Mouse (Mus musculus) macrophage (primary cell): ENCODE results near the gene Itpk1. TPM values are rescaled to one million over a fixed set of nuclear protein-coding genes. Genes with fewer than 3 reads are reported as not detected.

Experiments
- H3K27ac ChIP-seq: fragments of 350-480 bp; formaldehyde crosslinking; 2 replicates; pipeline ENCODE4 v1.9.0; 2021
- H3K36me3 ChIP-seq: fragments of 350-480 bp; formaldehyde crosslinking; 2 replicates; pipeline ENCODE4 v1.9.0; 2021; ENCODE audit errors: inconsistent target
- H3K4me3 ChIP-seq: fragments of 350-480 bp; formaldehyde crosslinking; 2 replicates; pipeline ENCODE4 v1.9.0; 2021; ENCODE audit errors: inconsistent target
- H3K79me2 ChIP-seq: fragments of 350-480 bp; formaldehyde crosslinking; 2 replicates; pipeline ENCODE4 v1.9.0; 2021; ENCODE audit errors: inconsistent target
- WGBS: methylation state at CpG from one replicate; pipeline ENCODE4 v1.1.7; 2026; ENCODE audit warnings: inconsistent platforms; ENCODE audit not compliant: missing documents; 5-methylcytosine and 5-hydroxymethylcytosine counted together
- polyA plus RNA-seq: library from polyadenylated mRNA; stranded (reverse); fragments of 250-400 nt; gene quantifications from 3 replicates; pipeline ENCODE4 v1.2.4, GENCODE M21; 2018; ENCODE audit warnings: inconsistent platforms

Itpk1 gene
- polyA plus RNA-seq, 1 experiment from 2014 or later, result 12.1 TPM

DNA sequence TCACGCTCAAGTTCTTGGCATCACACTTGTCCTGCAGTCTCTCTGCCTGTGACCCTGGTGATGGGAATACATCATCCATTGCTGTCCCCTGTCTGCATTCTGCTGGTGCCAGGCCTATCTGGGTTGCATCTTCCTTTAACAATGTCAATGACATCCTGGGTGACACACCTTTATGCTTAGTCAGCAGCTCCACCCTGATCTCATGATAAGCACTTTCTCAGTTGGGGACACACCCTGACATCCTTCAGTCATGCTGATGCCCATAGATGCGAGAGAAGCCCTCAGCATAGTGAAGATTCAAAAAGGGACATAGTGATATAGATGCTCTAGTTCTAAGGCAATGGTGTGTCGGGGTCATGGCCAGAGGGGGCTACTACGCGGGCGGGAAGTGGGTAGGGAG, 20.4 kb upstream of the Itpk1 start:
- H3K4me3 ChIP-seq, result no peak overlapping the region
- 96% methylated on average over 6 of the region's 6 CpGs for WGBS

DNA sequence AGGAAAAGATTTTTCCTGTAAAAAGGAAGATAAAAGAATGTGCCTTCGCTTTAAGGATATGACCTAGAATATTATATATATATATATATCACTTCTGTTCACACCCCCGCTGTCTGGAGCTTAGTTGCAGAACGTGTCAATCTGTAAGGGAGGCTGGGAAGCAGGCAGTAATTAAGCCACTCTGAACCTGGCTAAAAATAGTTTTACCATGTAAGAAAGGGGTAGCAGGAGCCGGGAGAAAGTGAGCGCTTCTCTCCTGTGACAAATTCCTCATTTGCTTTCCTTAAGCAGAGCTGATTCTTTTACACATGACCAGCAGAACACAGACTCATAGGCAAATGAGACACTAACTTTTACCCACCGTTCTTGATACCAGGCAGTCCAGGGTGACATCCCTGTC, 19.1 kb upstream of the Itpk1 start:
- WGBS, result 33% methylated on average over 4 of the region's 6 CpGs
- no peak overlapping the region for H3K27ac ChIP-seq
- no peak overlapping the region for H3K4me3 ChIP-seq
- H3K36me3 ChIP-seq, result no peaks in the 10 kb centered on the region
- H3K79me2 ChIP-seq, result no peaks in the 10 kb centered on the region

More for the DNA sequence above, 20.4 kb upstream of the Itpk1 start:
- no peaks in the 10 kb centered on the region for H3K36me3 ChIP-seq
- H3K27ac ChIP-seq, result no peak overlapping the region
- H3K79me2 ChIP-seq, result no peaks in the 10 kb centered on the region

DNA sequence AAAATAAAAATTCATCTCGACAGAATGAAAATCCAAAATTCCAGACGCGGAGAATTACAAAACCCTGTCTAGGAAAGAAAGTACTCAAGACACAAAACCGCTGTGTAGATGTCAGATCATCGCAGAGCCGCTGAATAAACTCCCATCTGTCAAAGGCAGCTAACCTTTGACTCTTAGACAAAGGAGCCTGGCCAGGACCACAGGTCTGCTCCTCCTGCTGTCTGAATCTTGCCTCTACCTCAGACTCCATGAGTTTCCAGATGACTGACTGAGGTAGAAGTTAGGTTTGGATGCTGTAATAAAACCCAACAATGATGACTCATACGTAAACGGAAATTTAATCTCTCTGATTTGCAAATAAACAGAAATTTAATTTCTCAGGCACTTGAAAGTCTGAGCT, 18.2 kb upstream of the Itpk1 start:
- H3K36me3 ChIP-seq, result no peaks in the 10 kb centered on the region
- WGBS, result 94% methylated on average over 8 of the region's 8 CpGs
- no peaks in the 10 kb centered on the region for H3K79me2 ChIP-seq
- no peak overlapping the region for H3K4me3 ChIP-seq
- H3K27ac ChIP-seq, result no peak overlapping the region

DNA sequence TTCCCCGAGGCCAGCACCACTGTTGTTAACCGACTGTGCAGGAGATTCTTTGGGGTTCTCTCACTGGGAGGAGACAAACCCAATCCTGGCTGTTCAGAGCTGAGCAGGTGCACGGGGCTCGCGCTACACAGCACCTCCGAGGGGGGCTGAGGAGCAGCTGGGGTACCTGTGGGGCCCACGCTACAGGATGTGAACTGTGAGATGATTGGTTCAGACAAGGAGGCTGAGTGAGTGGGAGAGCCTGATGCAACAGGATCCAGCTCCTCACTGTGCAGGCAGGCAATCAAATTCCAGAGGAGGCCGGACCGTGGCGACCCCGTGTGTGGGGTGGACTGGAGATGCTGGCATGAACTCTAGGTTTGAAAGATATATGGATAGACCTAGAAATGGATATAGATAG, 17.7 kb upstream of the Itpk1 start:
- Histone ChIP-seq H3K27ac (no peak overlapping the region), H3K36me3 (no peaks in the 10 kb centered on the region), H3K79me2 (no peaks in the 10 kb centered on the region), H3K4me3 (no peak overlapping the region)
- WGBS, result 90% methylated on average over 11 of the region's 11 CpGs

DNA sequence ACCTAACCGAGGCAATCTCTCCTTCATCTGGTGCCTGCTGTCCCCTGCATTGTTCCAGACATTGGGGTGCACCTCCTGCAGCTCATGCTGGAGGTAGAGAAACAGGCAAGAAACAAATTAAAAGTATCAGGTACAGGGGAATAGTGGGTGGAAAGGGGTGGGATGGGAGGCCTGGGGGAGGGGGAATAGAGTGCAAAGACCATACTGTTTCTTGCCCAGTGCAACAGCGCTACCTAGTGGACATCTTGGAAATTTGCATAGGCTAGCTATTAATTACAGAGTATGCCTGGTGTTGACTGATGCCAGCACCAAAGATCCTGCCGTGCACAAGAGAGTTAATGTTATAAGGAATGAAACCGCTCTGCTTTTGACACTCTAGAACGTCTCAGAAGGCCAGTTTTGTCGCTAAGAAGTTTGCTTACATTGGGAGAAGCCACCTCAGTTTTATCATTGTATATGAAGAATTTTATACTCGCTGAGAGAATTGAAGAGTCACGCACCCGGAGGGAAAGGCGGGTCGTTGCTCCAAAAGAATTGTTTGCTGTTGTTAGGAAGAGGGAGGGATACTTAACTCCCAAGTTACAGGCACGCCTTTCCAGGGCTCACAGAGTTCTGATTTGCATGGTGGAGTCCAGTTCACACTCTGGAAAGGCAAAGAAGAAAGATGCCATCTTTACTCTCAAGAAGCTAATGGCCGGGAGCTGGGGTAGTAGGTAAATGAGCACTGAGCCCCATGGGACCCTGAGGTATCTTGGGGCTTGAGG, 15.0 kb upstream of the Itpk1 start:
- WGBS, result 59% methylated on average over 13 of the region's 13 CpGs
- Histone ChIP-seq H3K36me3 (no peaks in the 10 kb centered on the region), H3K4me3 (no peak overlapping the region)

DNA sequence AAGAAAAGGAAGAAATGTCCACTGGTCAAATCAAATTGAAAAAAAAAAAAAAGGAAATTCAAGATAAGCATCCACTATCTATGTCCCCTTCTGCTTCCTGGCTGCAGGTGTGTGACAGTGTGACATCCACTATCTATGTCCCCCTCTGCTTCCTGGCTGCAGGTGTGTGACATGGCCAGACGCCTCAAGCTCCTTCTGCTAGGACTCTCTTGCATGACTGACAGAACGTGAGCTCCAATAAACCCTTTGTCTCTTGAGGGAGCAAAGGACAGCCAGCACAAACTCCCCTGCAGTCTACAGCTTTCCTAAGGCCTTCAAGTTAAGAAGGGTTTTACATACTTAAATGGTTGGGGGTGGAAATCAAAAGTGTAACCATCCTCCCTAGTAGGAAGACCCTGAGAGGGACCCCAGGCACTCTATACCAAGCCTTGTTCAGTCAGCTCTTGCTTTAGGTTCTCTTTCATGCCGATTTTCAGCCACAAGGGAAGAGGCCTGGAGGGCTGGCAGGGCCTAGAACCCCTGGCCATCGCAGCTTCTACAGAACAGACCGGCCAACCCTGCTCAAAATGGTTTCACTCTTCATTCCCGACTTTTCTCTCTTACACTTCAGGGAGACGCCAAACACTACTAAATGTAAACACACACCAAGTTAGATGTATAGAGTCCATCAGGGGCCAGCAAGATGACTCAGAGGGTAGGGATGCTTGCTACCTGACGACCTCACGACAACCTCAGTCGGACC, 10.1 kb upstream of the Itpk1 start:
- H3K36me3 ChIP-seq, result no peaks in the 10 kb centered on the region
- WGBS, result 95% methylated on average over 9 of the region's 10 CpGs
- H3K79me2 ChIP-seq, result no peaks in the 10 kb centered on the region
- no peak overlapping the region for H3K4me3 ChIP-seq
- no peak overlapping the region for H3K27ac ChIP-seq

More for the DNA sequence above, 15.0 kb upstream of the Itpk1 start:
- no peaks in the 10 kb centered on the region for H3K79me2 ChIP-seq
- no peak overlapping the region for H3K27ac ChIP-seq

DNA sequence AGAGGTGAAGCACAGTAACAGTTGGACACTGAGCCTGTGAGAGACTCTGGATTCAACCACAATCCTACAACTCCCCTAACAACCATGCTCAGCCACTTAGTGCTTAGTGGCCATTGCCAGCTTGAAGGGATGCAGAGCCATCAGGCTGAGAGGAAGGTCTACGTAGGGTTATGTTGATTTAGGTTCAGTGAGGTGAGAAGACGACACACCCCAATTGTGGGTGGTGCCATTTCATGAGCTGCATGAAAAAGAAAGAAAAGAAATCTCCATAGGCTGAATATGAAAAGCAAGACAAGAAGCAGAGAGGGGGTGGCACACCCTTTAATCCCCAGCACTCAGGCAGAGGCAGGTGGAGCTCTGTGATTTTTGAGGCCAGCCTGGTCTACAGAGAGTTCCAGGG, 9.4 kb upstream of the Itpk1 start:
- Histone ChIP-seq H3K36me3 (no peaks in the 10 kb centered on the region), H3K27ac (no peak overlapping the region), H3K79me2 (no peaks in the 10 kb centered on the region), H3K4me3 (no peak overlapping the region)
- 96% methylated on average over 2 of the region's 2 CpGs for WGBS

DNA sequence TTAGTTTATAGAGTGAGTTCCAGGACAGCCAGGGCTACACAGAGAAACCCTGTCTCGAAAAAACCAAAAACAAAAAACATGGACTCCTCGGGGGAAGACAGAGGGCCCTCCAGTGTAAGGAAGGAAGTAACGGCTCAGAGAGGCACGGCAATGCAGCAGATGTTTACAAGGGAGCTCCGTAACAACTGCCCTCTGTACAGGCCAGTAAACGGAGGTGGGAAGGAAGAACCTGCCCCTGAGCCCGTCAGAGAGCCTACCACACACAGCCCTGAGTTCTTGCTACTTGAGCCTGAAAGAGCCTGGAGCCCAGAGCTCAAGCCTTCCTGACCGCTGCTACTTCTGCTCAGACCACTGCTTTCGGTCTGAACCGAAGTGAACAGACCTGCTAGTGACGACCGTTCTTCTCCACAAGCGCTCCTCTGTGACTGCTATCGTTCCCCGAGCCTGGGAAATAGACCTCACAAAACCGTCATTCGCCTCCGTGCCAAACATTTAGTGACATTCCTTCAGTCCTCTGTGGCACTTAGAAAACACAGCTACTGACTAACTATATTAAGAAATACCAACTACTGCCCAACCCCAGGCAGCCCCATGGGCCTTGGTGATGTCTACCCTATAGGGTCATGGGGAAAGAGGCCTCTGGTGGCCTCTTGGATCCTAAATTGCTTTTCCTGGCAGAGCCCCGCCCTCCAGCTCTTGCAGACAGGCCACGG, 8.6 kb upstream of the Itpk1 start:
- Histone ChIP-seq H3K79me2 (no peaks in the 10 kb centered on the region), H3K27ac (no peak overlapping the region), H3K4me3 (no peak overlapping the region), H3K36me3 (no peaks in the 10 kb centered on the region)
- WGBS, result 41% methylated on average over 20 of the region's 20 CpGs

DNA sequence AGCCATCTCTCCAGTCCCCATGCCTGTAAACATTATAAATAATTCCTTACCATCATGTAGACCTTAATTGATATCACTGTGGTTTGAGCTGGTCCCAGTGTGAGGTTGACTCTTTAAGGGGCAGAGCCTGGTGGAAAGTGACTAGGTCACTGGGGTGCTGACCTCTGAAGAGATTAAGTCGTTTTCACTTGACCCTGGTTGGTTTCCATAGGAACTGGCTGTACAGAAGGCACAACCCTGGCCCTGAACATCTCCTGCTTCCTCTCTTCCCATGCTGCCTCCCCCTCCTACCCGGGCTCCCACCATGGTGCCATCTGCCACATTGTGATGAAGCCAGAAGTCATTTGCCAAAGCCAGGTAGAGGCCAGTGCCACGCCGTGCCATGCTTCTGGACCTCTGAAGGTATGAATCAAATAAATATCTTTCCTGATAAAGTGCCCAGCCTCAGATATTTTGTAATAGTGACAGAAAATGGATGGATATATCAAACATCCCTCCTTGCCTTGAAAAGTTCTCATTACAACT, 6.2 kb upstream of the Itpk1 start:
- Histone ChIP-seq H3K36me3 (no peaks in the 10 kb centered on the region), H3K4me3 (no peak overlapping the region), H3K79me2 (no peaks in the 10 kb centered on the region), H3K27ac (no peak overlapping the region)
- 81% methylated on average over 4 of the region's 4 CpGs for WGBS

DNA sequence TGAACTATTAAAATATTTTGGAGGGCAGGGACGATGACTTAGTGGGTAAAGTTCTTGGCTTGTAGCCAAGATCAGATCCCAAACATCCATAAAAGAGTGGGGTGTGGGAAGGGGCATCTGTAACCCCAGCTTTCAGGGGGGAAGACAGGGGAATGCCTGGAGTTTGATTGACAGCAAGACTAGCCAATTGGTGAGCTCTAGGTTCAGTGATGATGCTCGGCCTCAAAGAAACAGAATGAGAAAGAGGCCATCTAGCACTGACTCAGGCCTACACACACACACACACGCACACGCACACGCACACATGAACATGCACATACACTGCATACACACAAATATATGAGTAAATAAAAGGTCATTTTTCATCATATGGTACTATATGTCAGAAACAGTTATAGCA, 5.2 kb upstream of the Itpk1 start:
- no peaks in the 10 kb centered on the region for H3K79me2 ChIP-seq
- 91% methylated on average over 5 of the region's 5 CpGs for WGBS
- H3K27ac ChIP-seq, result no peak overlapping the region
- no peaks in the 10 kb centered on the region for H3K36me3 ChIP-seq
- no peak overlapping the region for H3K4me3 ChIP-seq

DNA sequence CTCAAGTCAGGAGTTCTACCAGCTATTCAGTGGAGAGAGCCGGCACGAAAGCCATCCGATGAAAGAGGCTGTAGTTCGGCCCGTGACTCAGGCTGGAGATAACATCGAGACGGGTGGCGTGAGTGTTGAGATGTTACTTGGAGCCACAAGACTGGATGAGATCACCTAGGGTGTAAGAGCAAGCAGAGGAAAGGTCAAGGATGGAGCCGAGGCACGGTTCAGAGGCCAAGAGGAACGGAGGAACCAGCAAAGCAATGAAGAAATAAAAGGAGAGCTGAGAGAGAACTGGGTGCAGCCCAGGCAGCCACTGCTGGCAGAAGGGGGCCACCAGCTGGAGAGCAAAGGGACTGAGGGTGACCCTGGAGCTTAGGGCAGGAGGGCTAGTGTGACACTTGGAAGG, 3.5 kb upstream of the Itpk1 start:
- Histone ChIP-seq H3K79me2 (peaks cover 9% of the 10 kb centered on the region; the same call in 1 of the 2 replicates), H3K27ac (no peak overlapping the region), H3K4me3 (no peak overlapping the region), H3K36me3 (no peaks in the 10 kb centered on the region)
- 75% methylated on average over 8 of the region's 11 CpGs for WGBS

DNA sequence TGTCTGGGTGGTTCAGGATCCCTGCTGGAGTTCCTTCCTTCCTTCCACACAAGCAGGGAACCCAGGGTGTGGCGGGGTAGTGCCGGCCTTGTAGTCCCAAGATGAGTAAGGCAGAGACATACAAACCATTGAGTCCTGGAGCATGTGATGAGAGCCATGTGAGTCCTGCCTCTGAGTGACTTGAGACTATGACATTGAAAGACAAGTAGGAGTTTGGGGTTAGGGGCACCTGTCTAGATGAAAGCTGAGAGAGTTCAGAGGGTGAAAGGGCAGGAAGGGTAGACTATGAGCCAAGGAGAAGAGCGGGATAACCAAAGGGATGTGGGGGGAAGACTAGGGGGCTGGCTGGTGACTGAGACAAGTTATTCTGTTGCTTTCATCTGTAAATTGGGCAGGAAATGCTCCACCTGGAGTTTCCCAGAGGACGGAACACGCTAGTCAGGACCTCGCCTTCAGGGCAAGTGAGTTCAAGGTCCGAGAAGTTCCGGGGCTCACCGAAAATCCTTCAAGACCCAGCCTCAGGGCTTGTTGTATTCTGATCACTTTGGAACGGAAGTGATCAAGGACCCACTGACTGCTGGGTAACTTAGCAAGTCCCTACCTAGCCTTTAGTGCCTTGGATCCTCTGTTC, 2.2 kb upstream of the Itpk1 start:
- H3K79me2 ChIP-seq, result peaks cover 21% of the 10 kb centered on the region
- H3K36me3 ChIP-seq, result no peaks in the 10 kb centered on the region
- no peak overlapping the region for H3K4me3 ChIP-seq
- WGBS, result 96% methylated on average over 10 of the region's 10 CpGs
- no peak overlapping the region for H3K27ac ChIP-seq

DNA sequence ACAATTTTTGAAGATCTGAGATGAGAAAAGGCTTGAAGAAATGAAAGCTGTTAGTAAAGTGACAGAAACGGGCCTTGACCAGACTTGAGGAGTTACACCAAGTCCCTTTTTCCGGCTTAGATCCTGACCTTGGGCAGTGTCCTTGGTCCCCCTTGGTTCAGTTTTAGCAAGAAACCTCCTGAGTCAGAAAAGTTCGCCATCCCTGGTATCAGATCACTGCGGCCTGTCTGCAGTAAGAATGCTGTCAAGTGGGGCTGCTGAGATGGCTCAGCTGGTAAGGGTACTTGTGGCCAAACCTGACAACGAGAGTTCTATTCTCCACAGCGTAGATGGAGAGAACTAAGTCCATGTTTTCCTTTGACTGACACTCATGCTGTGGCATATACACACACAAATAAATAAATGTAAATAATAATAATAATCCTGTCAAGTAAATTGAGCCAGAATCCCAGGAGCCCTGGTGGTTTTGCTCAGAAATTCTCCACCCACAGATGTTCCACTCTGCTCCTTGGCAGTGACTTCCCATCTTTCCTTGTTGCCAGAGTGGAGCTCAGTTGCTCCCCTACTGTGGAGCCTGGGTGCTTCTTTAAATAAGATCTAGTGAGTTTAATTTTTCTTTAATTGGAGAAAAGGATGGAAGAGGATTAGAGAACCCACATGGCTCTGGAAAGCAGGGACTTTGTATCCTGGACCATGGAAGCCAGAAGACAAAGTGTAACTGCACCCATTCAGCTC, 1.3 kb upstream of the Itpk1 start:
- no peaks in the 10 kb centered on the region for H3K36me3 ChIP-seq
- H3K27ac ChIP-seq, result no peak overlapping the region
- peak overlapping the region; percentile 39; the same call in 1 of the 2 replicates for H3K4me3 ChIP-seq
- peaks cover 30% of the 10 kb centered on the region for H3K79me2 ChIP-seq
- WGBS, result 85% methylated on average over 6 of the region's 6 CpGs
